Mouse (Mus musculus): ENCODE results near the gene Vmn1r71.
"Not testable (repeated sequence)": the region's sequence is repeated elsewhere in the genome, so short reads cannot be mapped to it uniquely, and the experiment has no call there.

Vmn1r71 gene

GRCm38 (mm10) chr7:10754264-10754663, at the start of gene Vmn1r71:
Gene Vmn1r71, minus strand, starts transcription at chr7:10754364.
- no peak for DNase-seq (ENCODE audit: low read depth, low spot score)

GRCm38 (mm10) chr7:10757551-10757950, 3.4 kb upstream of the Vmn1r71 start:
- DNase-seq (ENCODE audit: low read depth, low spot score), result not testable (repeated sequence)

Data from CD4-positive helper T cell, adult 2 months (primary cell).